Mouse (Mus musculus): ENCODE measurements at regions not wholly inside any gene's neighbourhood (a gene's known extent, or its start where the extent isn't known, plus 50 kb on each side); places are given as distances from the start of the nearest gene placed in this dataset.

DNA sequence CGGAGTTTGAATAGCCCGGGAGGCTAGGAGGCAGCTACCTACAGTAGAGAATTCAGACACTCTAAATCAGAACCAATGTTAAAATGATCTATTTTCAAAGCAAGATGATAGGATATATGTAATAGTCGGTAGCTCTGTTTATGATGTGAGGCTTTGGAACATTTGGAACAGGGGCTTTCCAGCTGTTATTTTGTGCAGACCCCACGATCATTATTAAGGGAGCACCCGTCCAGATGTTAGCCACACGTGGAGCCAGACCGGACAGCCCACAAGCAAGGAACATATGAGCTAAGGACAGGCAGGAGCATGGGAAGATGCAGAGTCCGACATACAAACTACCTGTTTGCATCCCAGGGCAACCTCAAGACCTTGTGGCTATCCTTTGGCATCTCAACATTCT is 74.3 kb upstream of the Cpm start:
- TF ChIP-seq CTCF (IDR thresholded peaks at IDR 0.05; ENCODE audit: control insufficient read depth, insufficient read depth, insufficient replicate concordance, low read depth, low read length) (no peak), POLR2A (IDR thresholded peaks at IDR 0.05; ENCODE audit: control insufficient read depth, low read depth, low read length) (no peak)

Data from testis, adult 2 months (tissue).